Mouse (Mus musculus) liver, embryonic 12.5 days (tissue): ENCODE data around the gene Sash1. TPM values are rescaled to one million over a fixed set of nuclear protein-coding genes. Genes with fewer than 3 reads are reported as not detected.

Source experiments
- ATAC-seq: fragments of 200-750 bp; cut with Nextera tagmentation; 2 replicates; pipeline ENCODE4 v1.8.0; 2017; ENCODE audit warnings: moderate number of reproducible peaks, mild to moderate bottlenecking, moderate library complexity
- H3K27ac ChIP-seq: fragments of 300-500 bp; sonication (generic); 2 replicates; pipeline ENCODE4 v1.5.1; 2016; ENCODE audit warnings: mild to moderate bottlenecking
- H3K27me3 ChIP-seq: fragments of 300-500 bp; sonication (generic); replicated peaks from 2 replicates; pipeline ENCODE4 v1.6.1; 2016; ENCODE audit warnings: mild to moderate bottlenecking, moderate library complexity
- H3K36me3 ChIP-seq: fragments of 300-500 bp; sonication (generic); 2 replicates; pipeline ENCODE4 v1.6.1; 2016; ENCODE audit warnings: mild to moderate bottlenecking, moderate library complexity
- H3K4me1 ChIP-seq: fragments of 300-500 bp; sonication (generic); 2 replicates; pipeline ENCODE4 v1.6.1; 2016
- H3K4me2 ChIP-seq: fragments of 300-500 bp; sonication (generic); 2 replicates; pipeline ENCODE4 v1.6.1; 2016; ENCODE audit warnings: mild to moderate bottlenecking, moderate library complexity
- H3K4me3 ChIP-seq: fragments of 300-500 bp; sonication (generic); 2 replicates; pipeline ENCODE4 v1.5.1; 2016; ENCODE audit warnings: mild to moderate bottlenecking, moderate library complexity
- H3K9ac ChIP-seq: fragments of 300-500 bp; sonication (generic); 2 replicates; pipeline ENCODE4 v1.6.1; 2016; ENCODE audit warnings: mild to moderate bottlenecking, moderate library complexity
- H3K9me3 ChIP-seq: fragments of 300-500 bp; sonication (generic); replicated peaks from 2 replicates; pipeline ENCODE4 v1.6.1; 2016; ENCODE audit warnings: mild to moderate bottlenecking, moderate library complexity
- WGBS: fragments of 180-500 bp; shearing (Covaris S2); methylation state at CpG from one replicate; pipeline ENCODE4 v1.1.7; 2016; ENCODE audit not compliant: insufficient replicate concordance; 5-methylcytosine and 5-hydroxymethylcytosine counted together
- polyA plus RNA-seq: library from polyadenylated mRNA; unstranded; fragments of >200 nt; fragmentation: Nextera tagmentation; extraction: Ambion mirVana; gene quantifications from 2 replicates; pipeline ENCODE4 v1.2.1, GENCODE M21; 2016

The Sash1 gene
- polyA plus RNA-seq, 1 experiment from 2014 or later: 1.2 TPM

DNA sequence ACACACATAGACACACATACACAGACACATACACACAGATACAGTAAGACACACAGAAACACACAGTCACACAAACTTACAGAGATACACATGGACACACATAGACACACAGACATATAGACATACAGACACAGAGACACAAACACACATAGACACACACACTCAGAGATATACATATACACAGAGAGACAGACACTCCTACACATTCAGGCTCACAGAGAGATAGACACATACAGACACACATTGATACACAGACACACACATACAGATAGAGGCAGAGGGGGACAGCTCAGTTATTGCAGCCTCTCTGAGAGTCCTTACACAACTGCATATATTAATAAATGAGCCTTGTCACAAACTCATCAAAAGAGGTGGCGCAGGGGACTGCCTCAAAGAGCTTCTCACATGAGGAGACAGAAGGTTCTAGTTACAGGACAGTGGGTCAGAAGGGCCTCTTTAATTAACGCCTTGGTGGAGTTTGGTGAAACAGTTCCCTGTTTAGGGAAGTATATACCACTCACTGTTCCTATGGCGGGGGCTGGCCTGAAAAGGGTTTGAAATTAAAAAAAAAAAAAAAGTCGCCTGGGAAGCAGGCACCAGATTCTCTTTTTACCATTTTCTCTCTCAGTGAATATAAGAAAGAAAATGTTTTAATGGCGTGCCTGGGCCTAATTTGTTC, 12.4 kb upstream of the Sash1 start:
- H3K27ac ChIP-seq: no peak overlapping the region
- H3K36me3 ChIP-seq: no peaks in the 10 kb centered on the region
- H3K9ac ChIP-seq: no peak overlapping the region
- WGBS: 53% methylated on average over 5 of the region's 5 CpGs
- no peak overlapping the region for H3K4me3 ChIP-seq
- H3K4me1 ChIP-seq: no peaks in the 10 kb centered on the region
- no peaks in the 10 kb centered on the region for H3K9me3 ChIP-seq
- H3K27me3 ChIP-seq: no peaks in the 10 kb centered on the region
- ATAC-seq: no peak
- no peak overlapping the region for H3K4me2 ChIP-seq

- 77% methylated on average over 6 of the region's 6 CpGs for WGBS
- Histone ChIP-seq H3K4me2 (no peak overlapping the region), H3K27ac (no peak overlapping the region), H3K4me1 (peaks cover 12% of the 10 kb centered on the region), H3K9ac (no peak overlapping the region), H3K36me3 (no peaks in the 10 kb centered on the region), H3K4me3 (no peak overlapping the region), H3K9me3 (no peaks in the 10 kb centered on the region), H3K27me3 (no peaks in the 10 kb centered on the region)
- ATAC-seq: peak; percentile 44; the same call in 1 of the 2 replicates
Observed at GRCm38 (mm10) chr10:8894965-8895515, 9.2 kb upstream of the Sash1 start.

DNA sequence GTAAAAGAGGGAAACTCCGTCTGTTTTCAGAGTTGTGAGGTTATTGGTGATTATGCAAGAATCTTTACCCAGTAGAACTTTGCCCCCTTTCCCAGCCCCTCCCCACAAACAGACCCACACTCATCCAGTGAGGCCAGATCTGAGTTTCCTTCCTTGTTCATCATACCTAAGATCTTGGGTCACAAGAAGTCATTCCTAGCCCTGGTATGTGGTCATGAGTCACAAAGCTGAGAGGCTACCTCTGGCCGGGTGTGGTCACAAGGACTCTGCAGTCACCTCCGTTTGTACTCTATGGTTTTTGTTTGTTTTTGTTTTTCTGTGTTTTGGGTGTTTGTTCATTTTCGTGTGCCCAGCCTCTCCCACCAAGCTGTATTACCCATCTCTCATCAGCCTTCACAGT, 4.6 kb upstream of the Sash1 start:
- Histone ChIP-seq H3K4me2 (no peak overlapping the region), H3K4me1 (peaks cover 15% of the 10 kb centered on the region), H3K27me3 (peaks cover 19% of the 10 kb centered on the region), H3K27ac (no peak overlapping the region), H3K36me3 (no peaks in the 10 kb centered on the region), H3K9me3 (no peaks in the 10 kb centered on the region), H3K9ac (no peak overlapping the region), H3K4me3 (no peak overlapping the region)
- ATAC-seq: no peak
- 46% methylated on average over 4 of the region's 4 CpGs for WGBS

DNA sequence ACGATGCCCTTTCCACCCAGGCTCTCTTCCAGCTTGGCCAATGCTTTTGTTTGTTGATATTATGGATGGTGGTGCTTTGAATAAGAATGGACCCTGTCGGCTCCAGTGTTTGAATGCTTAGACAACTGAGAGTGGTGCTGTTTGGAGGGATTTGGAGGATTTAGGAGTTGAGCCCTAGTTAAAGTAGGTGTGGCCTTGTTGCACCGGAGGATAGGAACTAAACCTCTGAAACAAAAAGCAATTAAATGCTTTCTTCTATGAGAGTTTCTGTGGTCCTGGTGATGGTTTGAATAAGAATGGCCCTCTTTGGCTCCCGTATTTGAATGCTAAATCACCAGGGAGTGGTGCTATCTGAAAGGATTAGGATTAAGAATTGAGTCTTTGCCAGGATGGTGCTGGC, 3.5 kb upstream of the Sash1 start:
- Histone ChIP-seq H3K27ac (no peak overlapping the region), H3K27me3 (peaks cover 30% of the 10 kb centered on the region), H3K4me1 (peaks cover 20% of the 10 kb centered on the region), H3K4me2 (no peak overlapping the region), H3K4me3 (no peak overlapping the region), H3K36me3 (no peaks in the 10 kb centered on the region), H3K9ac (no peak overlapping the region), H3K9me3 (no peaks in the 10 kb centered on the region)
- no peak for ATAC-seq
- 71% methylated on average over 4 of the region's 4 CpGs for WGBS

DNA sequence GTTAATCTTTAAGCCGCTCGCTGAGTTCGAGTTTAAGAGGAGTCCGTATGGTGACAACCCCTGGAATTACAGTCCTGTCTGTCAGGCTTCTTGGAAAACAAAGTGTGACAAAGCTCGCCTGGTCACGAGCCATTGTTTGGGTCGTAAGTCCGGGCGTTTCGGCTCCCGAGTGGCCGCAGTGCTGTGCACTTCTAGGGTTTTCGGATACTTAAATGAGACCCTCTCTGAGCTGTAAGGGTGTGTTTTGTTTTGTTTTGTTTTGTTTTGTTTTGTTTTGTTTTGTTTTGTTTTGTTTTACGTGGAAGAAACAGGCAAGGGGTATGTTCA, 621 bp upstream of the Sash1 start:
- peaks cover 31% of the 10 kb centered on the region for H3K27me3 ChIP-seq
- H3K9me3 ChIP-seq: no peaks in the 10 kb centered on the region
- peak overlapping the region; percentile 76 for H3K27ac ChIP-seq
- H3K36me3 ChIP-seq: no peaks in the 10 kb centered on the region
- ATAC-seq: no peak
- peak overlapping the region; percentile 79 for H3K4me2 ChIP-seq
- WGBS: under 1% methylated on average over 14 of the region's 14 CpGs
- peaks cover 28% of the 10 kb centered on the region for H3K4me1 ChIP-seq
- H3K4me3 ChIP-seq: peak overlapping the region; percentile 65
- peak overlapping the region; percentile 66 for H3K9ac ChIP-seq

- peak overlapping the region; percentile 79 for H3K4me2 ChIP-seq
- peak overlapping the region; percentile 76; the same call in 1 of the 2 replicates for H3K27ac ChIP-seq
- H3K4me3 ChIP-seq: peak overlapping the region; percentile 65
- peaks cover 28% of the 10 kb centered on the region for H3K4me1 ChIP-seq
- peaks cover 31% of the 10 kb centered on the region for H3K27me3 ChIP-seq
- ATAC-seq: no peak
- H3K9ac ChIP-seq: peak overlapping the region; percentile 25
- WGBS: 3% methylated on average over 11 of the region's 11 CpGs
- no peaks in the 10 kb centered on the region for H3K36me3 ChIP-seq
- H3K9me3 ChIP-seq: no peaks in the 10 kb centered on the region
Observed at GRCm38 (mm10) chr10:8885201-8885600, 669 bp downstream of the Sash1 start.

DNA sequence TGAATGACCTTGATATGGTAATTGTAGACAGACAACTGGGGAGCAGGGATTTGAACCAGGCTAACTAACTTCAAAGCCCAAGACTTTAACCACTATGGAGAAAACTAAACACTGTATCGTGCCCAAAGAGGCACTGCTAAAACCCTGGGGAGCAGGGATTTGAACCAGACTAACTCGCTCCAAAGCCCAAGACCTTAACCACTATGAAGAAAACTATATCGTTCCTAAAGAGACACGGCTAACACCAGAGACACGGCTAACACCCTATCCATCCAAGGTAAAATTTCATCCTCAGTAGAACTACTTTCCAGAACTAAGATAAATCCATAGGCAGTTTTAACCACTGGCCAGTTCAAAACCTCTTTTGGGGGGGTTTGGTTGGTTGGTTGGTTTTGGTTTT, 1.3 kb downstream of the Sash1 start:
- no peak overlapping the region for H3K9ac ChIP-seq
- peaks cover 32% of the 10 kb centered on the region for H3K4me1 ChIP-seq
- peaks cover 31% of the 10 kb centered on the region for H3K27me3 ChIP-seq
- no peaks in the 10 kb centered on the region for H3K9me3 ChIP-seq
- WGBS: 41% methylated on average over 5 of the region's 5 CpGs
- no peak for ATAC-seq
- no peaks in the 10 kb centered on the region for H3K36me3 ChIP-seq
- no peak overlapping the region for H3K27ac ChIP-seq
- no peak overlapping the region for H3K4me3 ChIP-seq
- peak overlapping the region; percentile 79; the same call in 1 of the 2 replicates for H3K4me2 ChIP-seq

DNA sequence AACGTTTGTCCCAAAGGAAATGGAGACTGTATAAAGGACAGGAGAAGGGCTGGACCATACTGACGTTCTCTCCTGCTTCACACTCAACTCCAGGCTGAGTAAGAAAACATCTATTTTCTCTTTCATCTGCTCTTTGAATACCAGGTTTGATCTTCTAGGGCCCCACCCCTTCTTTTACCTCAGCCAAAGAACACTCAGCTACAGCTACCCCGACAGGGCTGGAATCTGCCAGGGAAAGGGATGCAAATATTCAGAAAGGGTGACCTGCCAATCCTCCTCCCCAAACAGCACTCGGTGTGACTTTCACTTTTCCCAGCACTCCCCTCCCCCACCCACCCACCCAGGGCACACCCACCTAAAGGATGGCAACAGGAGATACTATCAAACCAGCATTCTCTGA, 2.2 kb downstream of the Sash1 start:
- Histone ChIP-seq H3K36me3 (no peaks in the 10 kb centered on the region), H3K27ac (no peak overlapping the region)
- WGBS: 10% methylated on average over 4 of the region's 4 CpGs

DNA sequence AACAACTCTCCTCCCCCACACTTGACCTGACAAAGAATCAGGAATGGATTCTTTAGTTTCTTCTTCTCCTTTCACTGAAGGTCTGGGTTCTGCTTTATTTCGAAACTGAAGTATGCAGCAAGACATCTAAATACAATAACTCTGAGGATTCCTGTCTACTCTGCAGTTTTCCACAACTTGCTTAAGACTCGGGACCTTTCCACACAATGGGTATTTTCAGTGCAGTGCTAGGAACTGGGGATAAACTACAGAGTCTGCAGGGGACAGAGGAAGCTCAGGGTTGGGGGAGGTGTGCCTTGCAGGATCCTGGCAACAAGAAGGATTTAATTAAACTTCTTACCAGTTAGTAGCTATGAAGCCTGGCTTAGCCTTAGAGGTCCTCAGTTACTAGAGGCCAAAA, 4.1 kb downstream of the Sash1 start:
- H3K4me3 ChIP-seq: no peak overlapping the region
- H3K9me3 ChIP-seq: no peaks in the 10 kb centered on the region
- H3K4me1 ChIP-seq: peaks cover 41% of the 10 kb centered on the region
- H3K9ac ChIP-seq: no peak overlapping the region
- 59% methylated on average over 2 of the region's 2 CpGs for WGBS
- H3K4me2 ChIP-seq: no peak overlapping the region
- ATAC-seq: no peak
- H3K36me3 ChIP-seq: no peaks in the 10 kb centered on the region
- no peak overlapping the region for H3K27ac ChIP-seq
- peaks cover 24% of the 10 kb centered on the region for H3K27me3 ChIP-seq

More for the DNA sequence above, 2.2 kb downstream of the Sash1 start:
- Histone ChIP-seq H3K9me3 (no peaks in the 10 kb centered on the region), H3K27me3 (peaks cover 31% of the 10 kb centered on the region), H3K4me2 (peak overlapping the region; percentile 55), H3K4me3 (0 out of 2 replicates have a peak overlapping the region, but pooled peaks have one; percentile 7), H3K4me1 (peaks cover 41% of the 10 kb centered on the region), H3K9ac (no peak overlapping the region)
- ATAC-seq: no peak

- no peaks in the 10 kb centered on the region for H3K36me3 ChIP-seq
- H3K4me3 ChIP-seq: no peak overlapping the region
- H3K27ac ChIP-seq: no peak overlapping the region
- H3K9me3 ChIP-seq: no peaks in the 10 kb centered on the region
- ATAC-seq: no peak
- H3K4me1 ChIP-seq: peaks cover 38% of the 10 kb centered on the region
- H3K27me3 ChIP-seq: peaks cover 19% of the 10 kb centered on the region
- H3K4me2 ChIP-seq: no peak overlapping the region
- 63% methylated on average over 15 of the region's 15 CpGs for WGBS
- no peak overlapping the region for H3K9ac ChIP-seq
Observed at GRCm38 (mm10) chr10:8880950-8881675, 4.8 kb downstream of the Sash1 start.

GRCm38 (mm10) chr10:8878824-8879223, 7.0 kb downstream of the Sash1 start:
- H3K9ac ChIP-seq: no peak overlapping the region
- no peaks in the 10 kb centered on the region for H3K36me3 ChIP-seq
- WGBS: 14% methylated on average over 9 of the region's 9 CpGs
- 0 out of 2 replicates have a peak, but pooled peaks have one; percentile 37 for ATAC-seq
- H3K27ac ChIP-seq: no peak overlapping the region
- H3K27me3 ChIP-seq: no peaks in the 10 kb centered on the region
- H3K4me3 ChIP-seq: peak overlapping the region; percentile 9; the same call in 1 of the 2 replicates
- H3K4me2 ChIP-seq: peak overlapping the region; percentile 48
- H3K4me1 ChIP-seq: peaks cover 31% of the 10 kb centered on the region
- H3K9me3 ChIP-seq: no peaks in the 10 kb centered on the region

DNA sequence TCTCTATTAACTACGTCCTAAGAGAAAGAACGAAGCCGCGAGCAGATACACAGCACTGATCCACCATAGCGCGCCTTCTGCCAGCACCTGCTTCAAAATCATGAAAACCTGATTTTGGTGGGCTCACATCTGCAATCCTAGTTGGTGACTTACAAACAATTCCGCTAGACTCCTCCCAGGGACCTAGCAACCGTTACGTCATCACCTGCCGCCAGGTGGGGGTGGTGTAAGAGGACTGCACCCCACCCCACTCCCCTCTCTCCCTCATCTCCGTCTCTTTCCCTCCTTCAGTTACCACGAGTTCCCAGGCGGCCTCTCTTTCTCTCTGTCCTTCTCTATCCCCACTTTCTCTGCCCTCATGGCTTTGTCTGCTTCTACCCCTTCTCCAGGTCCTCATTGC, 7.5 kb downstream of the Sash1 start:
- WGBS: 59% methylated on average over 13 of the region's 13 CpGs
- H3K4me2 ChIP-seq: peak overlapping the region; percentile 48
- H3K4me1 ChIP-seq: peaks cover 27% of the 10 kb centered on the region; the same call in 1 of the 2 replicates
- no peak for ATAC-seq
- H3K27me3 ChIP-seq: no peaks in the 10 kb centered on the region
- no peaks in the 10 kb centered on the region for H3K9me3 ChIP-seq
- peak overlapping the region; percentile 9; the same call in 1 of the 2 replicates for H3K4me3 ChIP-seq
- H3K9ac ChIP-seq: no peak overlapping the region
- H3K27ac ChIP-seq: no peak overlapping the region
- H3K36me3 ChIP-seq: no peaks in the 10 kb centered on the region
